In the genomic region with DNA sequence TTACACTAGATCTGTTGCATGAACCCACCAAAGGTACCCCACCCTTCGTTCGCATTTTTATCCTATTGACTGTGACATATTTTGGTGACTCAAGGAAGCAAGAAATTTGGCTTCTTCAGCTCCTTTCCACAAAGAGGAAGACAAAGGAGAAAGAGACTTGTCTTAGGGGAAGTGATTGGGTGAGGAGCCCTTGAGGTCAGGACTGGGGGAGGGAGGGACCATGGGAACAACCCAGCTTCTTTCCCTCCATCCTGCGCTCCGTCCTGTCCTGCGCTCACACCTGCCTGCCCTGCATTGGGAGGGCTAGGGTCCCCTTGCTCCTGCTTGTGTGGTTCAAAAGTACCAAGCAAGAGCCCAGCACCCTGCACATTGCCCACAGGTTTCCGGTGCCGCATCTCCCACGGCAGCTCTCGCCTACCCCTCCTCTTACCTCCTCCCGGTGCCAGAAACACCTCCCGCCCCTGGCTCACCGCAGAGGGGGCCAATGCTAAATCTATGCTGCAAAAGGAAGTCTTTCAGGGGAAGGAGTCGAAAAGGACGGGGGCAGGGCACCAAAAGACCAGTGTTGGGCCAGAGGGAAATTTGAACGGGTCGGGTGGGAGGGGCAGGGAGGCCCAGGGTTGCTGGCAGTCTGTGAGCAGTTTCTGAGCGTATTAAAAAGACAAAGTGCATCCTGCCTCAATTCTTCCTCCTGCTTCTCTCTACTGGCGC, we compare ENCODE assay signal across 8 mouse cellular contexts. TPM values are rescaled to one million over a fixed set of nuclear protein-coding genes. Genes with fewer than 3 reads are reported as not detected.
DNase-seq lines count a peak whose midpoint lies in the region; ATAC-seq and TF ChIP-seq lines count a peak whose summit lies in the region.

No protein-coding gene starts in this region.

- peak overlapping the region; percentile 17 for H3K9ac ChIP-seq in lung, embryonic 16.5 days (ENCODE audit: low read length)
- H3K9ac ChIP-seq in forebrain, embryonic 12.5 days, result peak overlapping the region; percentile 51
- H3K9ac ChIP-seq in limb, embryonic 13.5 days, result peak overlapping the region; percentile 65
- H3K9ac ChIP-seq in neural tube, embryonic 12.5 days, result peak overlapping the region; percentile 45

- 14% methylated on average over 16 of the region's 18 CpGs for WGBS in lung, embryonic 16.5 days
- 19% methylated on average over 18 of the region's 18 CpGs for WGBS in lung, adult 2 months
- 13% methylated on average over 18 of the region's 18 CpGs for WGBS in forebrain, embryonic 12.5 days
- 10% methylated on average over 18 of the region's 18 CpGs for WGBS in limb, embryonic 13.5 days
- 16% methylated on average over 18 of the region's 18 CpGs for WGBS in neural tube, embryonic 12.5 days

- TF ChIP-seq CTCF in lung, adult 2 months (IDR thresholded peaks at IDR 0.05; ENCODE audit: insufficient read depth, low read length), result no peak

- no peaks in the 10 kb centered on the region for H3K27me3 ChIP-seq in lung, embryonic 16.5 days (ENCODE audit: control insufficient read depth, insufficient read depth, low read depth, low read length)
- peaks cover 10% of the 10 kb centered on the region for H3K27me3 ChIP-seq in forebrain, embryonic 12.5 days
- no peaks in the 10 kb centered on the region for H3K27me3 ChIP-seq in limb, embryonic 13.5 days
- H3K27me3 ChIP-seq in neural tube, embryonic 12.5 days (replicated peaks), result 0 out of 2 replicates have a peak, but pooled peaks cover 3% of the 10 kb centered on the region

- H3K4me3 ChIP-seq in lung, embryonic 16.5 days (ENCODE audit: low read length), result peak overlapping the region; percentile 14; the same call in 1 of the 2 replicates
- H3K4me3 ChIP-seq in lung, adult 2 months (replicated peaks; ENCODE audit: extremely low read depth, low read depth, low read length), result no peak overlapping the region
- peak overlapping the region; percentile 32 for H3K4me3 ChIP-seq in forebrain, embryonic 12.5 days (replicated peaks)
- H3K4me3 ChIP-seq in limb, embryonic 13.5 days, result peak overlapping the region; percentile 34
- peak overlapping the region; percentile 18; the same call in 1 of the 2 replicates for H3K4me3 ChIP-seq in neural tube, embryonic 12.5 days

- TF ChIP-seq POLR2A in lung, adult 2 months (IDR thresholded peaks at IDR 0.05; ENCODE audit: borderline replicate concordance, extremely low read depth, low read depth, low read length), result no peak

- peaks cover 3% of the 10 kb centered on the region; the same call in 1 of the 2 replicates for H3K4me1 ChIP-seq in lung, embryonic 16.5 days (replicated peaks; ENCODE audit: control insufficient read depth, insufficient read depth, low read length)
- H3K4me1 ChIP-seq in lung, adult 2 months (ENCODE audit: control insufficient read depth, insufficient read depth, low read length), result peaks cover 3% of the 10 kb centered on the region; the same call in 1 of the 2 replicates
- H3K4me1 ChIP-seq in forebrain, embryonic 12.5 days, result peaks cover 12% of the 10 kb centered on the region
- H3K4me1 ChIP-seq in limb, embryonic 13.5 days, result peaks cover 12% of the 10 kb centered on the region
- 0 out of 2 replicates have a peak, but pooled peaks cover under 1% of the 10 kb centered on the region for H3K4me1 ChIP-seq in neural tube, embryonic 12.5 days

- ATAC-seq in lung, embryonic 16.5 days (ENCODE audit: low read depth), result peak; percentile 16; the same call in 1 of the 2 replicates
- no peak for ATAC-seq in forebrain, embryonic 12.5 days (ENCODE audit: low FRiP score)
- ATAC-seq in limb, embryonic 13.5 days (ENCODE audit: low FRiP score, low read depth), result peak; percentile 59
- ATAC-seq in neural tube, embryonic 12.5 days (ENCODE audit: low FRiP score, low read depth), result no peak

- no peaks in the 10 kb centered on the region for H3K9me3 ChIP-seq in lung, embryonic 16.5 days (ENCODE audit: control insufficient read depth, low read length)
- no peaks in the 10 kb centered on the region for H3K9me3 ChIP-seq in forebrain, embryonic 12.5 days
- no peaks in the 10 kb centered on the region for H3K9me3 ChIP-seq in limb, embryonic 13.5 days
- no peaks in the 10 kb centered on the region for H3K9me3 ChIP-seq in neural tube, embryonic 12.5 days

- H3K4me2 ChIP-seq in lung, embryonic 16.5 days (ENCODE audit: low read depth, low read length), result peak overlapping the region; percentile 53
- peak overlapping the region; percentile 57 for H3K4me2 ChIP-seq in forebrain, embryonic 12.5 days
- peak overlapping the region; percentile 64 for H3K4me2 ChIP-seq in limb, embryonic 13.5 days (replicated peaks)
- peak overlapping the region; percentile 56 for H3K4me2 ChIP-seq in neural tube, embryonic 12.5 days (replicated peaks)

- no peaks in the 10 kb centered on the region for H3K36me3 ChIP-seq in lung, embryonic 16.5 days (ENCODE audit: control insufficient read depth, insufficient read depth, low read length)
- no peaks in the 10 kb centered on the region for H3K36me3 ChIP-seq in forebrain, embryonic 12.5 days (replicated peaks)
- H3K36me3 ChIP-seq in limb, embryonic 13.5 days, result no peaks in the 10 kb centered on the region
- no peaks in the 10 kb centered on the region for H3K36me3 ChIP-seq in neural tube, embryonic 12.5 days

- H3K27ac ChIP-seq in lung, embryonic 16.5 days (ENCODE audit: low read length), result no peak overlapping the region
- no peak overlapping the region for H3K27ac ChIP-seq in forebrain, embryonic 12.5 days
- H3K27ac ChIP-seq in limb, embryonic 13.5 days, result no peak overlapping the region
- H3K27ac ChIP-seq in neural tube, embryonic 12.5 days, result no peak overlapping the region

- no peak for DNase-seq in lung, adult 2 months
- no peak for DNase-seq in layer of hippocampus, adult 18-20 months (ENCODE audit: low spot score in 2 of 2)
- no peak for DNase-seq in gastrocnemius, postnatal 4 days (ENCODE audit: low spot score in 2 of 2)
- DNase-seq in urinary bladder, postnatal 25 days (ENCODE audit: low spot score), result no peak

RNA-seq across cellular contexts. Expression of a gene that starts 6.6 kb away (rescaled TPM):
- polyA plus RNA-seq in lung, embryonic 16.5 days (2015; fragmentation: Nextera tagmentation; extraction: Ambion mirVana), result 30.9 and 32.0 TPM in 2 replicates
- 24.6 and 24.7 TPM in 2 replicates for polyA plus RNA-seq in lung, adult 2 months (2012; rRNA removed)
- polyA plus RNA-seq in forebrain, embryonic 12.5 days (2016; fragmentation: Nextera tagmentation; extraction: Ambion mirVana), result 39.4 and 44.1 TPM in 2 replicates
- 40.7 and 43.6 TPM in 2 replicates for polyA plus RNA-seq in limb, embryonic 13.5 days (2015; fragmentation: Nextera tagmentation; extraction: Ambion mirVana)
- 46.4 and 47.4 TPM in 2 replicates for polyA plus RNA-seq in neural tube, embryonic 12.5 days (2016; fragmentation: Nextera tagmentation; extraction: Ambion mirVana)
- total RNA-seq in layer of hippocampus, adult 18-20 months (2021), result 10 to 100 TPM; 37.6 to 40.5 TPM
- total RNA-seq in gastrocnemius, postnatal 4 days (2021), result 10 to 100 TPM; 14.4 to 14.7 TPM

RNA-seq across cellular contexts. Expression of a gene that starts 7.9 kb away (rescaled TPM):
- 5.3 and 7.5 TPM in 2 replicates for polyA plus RNA-seq in lung, embryonic 16.5 days (2015; fragmentation: Nextera tagmentation; extraction: Ambion mirVana)
- polyA plus RNA-seq in lung, adult 2 months (2012; rRNA removed), result 69.9 and 91.7 TPM in 2 replicates
- polyA plus RNA-seq in forebrain, embryonic 12.5 days (2016; fragmentation: Nextera tagmentation; extraction: Ambion mirVana), result 0.64 and 0.74 TPM in 2 replicates
- 1.2 and 1.3 TPM in 2 replicates for polyA plus RNA-seq in limb, embryonic 13.5 days (2015; fragmentation: Nextera tagmentation; extraction: Ambion mirVana)
- 1.3 and 1.4 TPM in 2 replicates for polyA plus RNA-seq in neural tube, embryonic 12.5 days (2016; fragmentation: Nextera tagmentation; extraction: Ambion mirVana)
- 1 to 10 TPM; 3.6 to 4.5 TPM for total RNA-seq in layer of hippocampus, adult 18-20 months (2021)
- total RNA-seq in gastrocnemius, postnatal 4 days (2021), result 1 to 10 TPM; 2.9 to 3.9 TPM

RNA-seq across cellular contexts. Expression of a gene that starts 59.3 kb away (rescaled TPM):
- 127 and 138 TPM in 2 replicates for polyA plus RNA-seq in lung, embryonic 16.5 days (2015; fragmentation: Nextera tagmentation; extraction: Ambion mirVana)
- polyA plus RNA-seq in lung, adult 2 months (2012; rRNA removed), result 199 and 223 TPM in 2 replicates
- polyA plus RNA-seq in forebrain, embryonic 12.5 days (2016; fragmentation: Nextera tagmentation; extraction: Ambion mirVana), result 61.9 and 64.6 TPM in 2 replicates
- 122 and 124 TPM in 2 replicates for polyA plus RNA-seq in limb, embryonic 13.5 days (2015; fragmentation: Nextera tagmentation; extraction: Ambion mirVana)
- 67.8 and 71.1 TPM in 2 replicates for polyA plus RNA-seq in neural tube, embryonic 12.5 days (2016; fragmentation: Nextera tagmentation; extraction: Ambion mirVana)
- 10 to 100 TPM; 69.2 to 78.2 TPM for total RNA-seq in layer of hippocampus, adult 18-20 months (2021)
- total RNA-seq in gastrocnemius, postnatal 4 days (2021), result 100 to 1,000 TPM in 1 of 2 experiments, 10 to 100 TPM in 1; 95.8 to 103 TPM

Comparison
In these comparisons a context has a peak if more than half of its experiments do, and no peak if none do; other contexts are left out.
1. ATAC-seq: peak in lung, embryonic 16.5 days (single experiment) and limb, embryonic 13.5 days (single experiment); none in forebrain, embryonic 12.5 days (single experiment) and neural tube, embryonic 12.5 days (single experiment).
2. Peak in every context shown above with its lines, with median percentiles within 50 percentile points of each other: H3K4me2 ChIP-seq and H3K9ac ChIP-seq.